Mouse (Mus musculus) olfactory bulb, adult 2 months (tissue): Measurements from ENCODE around the gene Lbx2.

ENCODE experiments used
- CTCF ChIP-seq: fragments of 200-500 bp; IDR thresholded peaks from 2 replicates; pipeline ENCODE4 v1.5.1; 2012; ENCODE audit warnings: low read depth, mild to moderate bottlenecking, low read length, moderate library complexity; ENCODE audit not compliant: insufficient read depth
- POLR2A ChIP-seq: fragments of 200-500 bp; IDR thresholded peaks from 2 replicates; pipeline ENCODE4 v1.6.1; 2012; ENCODE audit warnings: mild to moderate bottlenecking, low read depth, low read length, moderate library complexity; ENCODE audit not compliant: insufficient read depth

GRCm38 (mm10) chr6:83069488-83070246, 16.5 kb upstream of the Lbx2 start:
- TF ChIP-seq CTCF (no peak), POLR2A (no peak)
